Mouse (Mus musculus): ENCODE data around the gene Map2k6.
"Not testable (repeated sequence)": the region's sequence is repeated elsewhere in the genome, so short reads cannot be mapped to it uniquely, and the experiment has no call there.

Gene Map2k6

GRCm38 (mm10) chr11:110398553-110399239 lies at the start of gene Map2k6:
Gene Map2k6 (plus strand): TSS chr11:110399122.
- peak; percentile 75 for DNase-seq

- DNase-seq: no peak
These were observed 44.7 kb upstream of the Map2k6 start for GRCm38 (mm10) chr11:110354261-110354660.

- not testable (repeated sequence) for DNase-seq
These were observed 43.8 kb upstream of the Map2k6 start for GRCm38 (mm10) chr11:110355131-110355530.

- DNase-seq: peak; percentile 20
These were observed 41.0 kb upstream of the Map2k6 start for GRCm38 (mm10) chr11:110357756-110358551.

- DNase-seq: no peak
These were observed 33.9 kb upstream of the Map2k6 start for GRCm38 (mm10) chr11:110365016-110365415.

GRCm38 (mm10) chr11:110366902-110367301 lies 32.0 kb upstream of the Map2k6 start:
- DNase-seq: no peak

GRCm38 (mm10) chr11:110367638-110368037 lies 31.3 kb upstream of the Map2k6 start:
- DNase-seq: no peak

- DNase-seq: no peak
These were observed 29.5 kb upstream of the Map2k6 start for GRCm38 (mm10) chr11:110369312-110370019.

GRCm38 (mm10) chr11:110371827-110372226 lies 27.1 kb upstream of the Map2k6 start:
- no peak for DNase-seq

GRCm38 (mm10) chr11:110372266-110372954 lies 26.5 kb upstream of the Map2k6 start:
- no peak for DNase-seq

GRCm38 (mm10) chr11:110374036-110374435 lies 24.9 kb upstream of the Map2k6 start:
- DNase-seq: no peak

GRCm38 (mm10) chr11:110379661-110380309 lies 19.1 kb upstream of the Map2k6 start:
- peak; percentile 14 for DNase-seq

- DNase-seq: no peak
These were observed 18.6 kb upstream of the Map2k6 start for GRCm38 (mm10) chr11:110380310-110380668.

- no peak for DNase-seq
These were observed 13.4 kb upstream of the Map2k6 start for GRCm38 (mm10) chr11:110385487-110385886.

GRCm38 (mm10) chr11:110392763-110393162 lies 6.2 kb upstream of the Map2k6 start:
- no peak for DNase-seq

- no peak for DNase-seq
These were observed 4.0 kb upstream of the Map2k6 start for GRCm38 (mm10) chr11:110394788-110395452.

- no peak for DNase-seq
These were observed 2.8 kb upstream of the Map2k6 start for GRCm38 (mm10) chr11:110396085-110396484.

- no peak for DNase-seq
These were observed 573 bp downstream of the Map2k6 start for GRCm38 (mm10) chr11:110399240-110400150.

GRCm38 (mm10) chr11:110400283-110400682 lies 1.4 kb downstream of the Map2k6 start:
- no peak for DNase-seq

- no peak for DNase-seq
These were observed 3.7 kb downstream of the Map2k6 start for GRCm38 (mm10) chr11:110402671-110403070.

GRCm38 (mm10) chr11:110403602-110404001 lies 4.7 kb downstream of the Map2k6 start:
- DNase-seq: no peak
